Mouse (Mus musculus): Measurements from ENCODE around the gene Pla2g2d. TPM values are rescaled to one million over a fixed set of nuclear protein-coding genes. Genes with fewer than 3 reads are reported as not detected.

Gene Pla2g2d
- polyA plus RNA-seq, 1 experiment from 2014 or later, result not detected

Other genes starting within 250 kb of the Pla2g2d start
- gene Vwa5b1, start 139.9 kb upstream of the Pla2g2d start, polyA plus RNA-seq (2015; fragmentation: Nextera tagmentation; extraction: Ambion mirVana), result 0.07 and 0.16 TPM in 2 replicates
- 0.13 and 0.30 TPM in 2 replicates for gene Pla2g2c, start 50.9 kb upstream of the Pla2g2d start, polyA plus RNA-seq (2015; fragmentation: Nextera tagmentation; extraction: Ambion mirVana)
- gene Ubxn10, start 38.6 kb upstream of the Pla2g2d start, polyA plus RNA-seq (2015; fragmentation: Nextera tagmentation; extraction: Ambion mirVana), result 3.6 and 3.8 TPM in 2 replicates
- gene Pla2g2f, start 18.1 kb upstream of the Pla2g2d start, polyA plus RNA-seq (2015; fragmentation: Nextera tagmentation; extraction: Ambion mirVana), result not detected in 2 replicates
- gene Pla2g5, start 87.7 kb downstream of the Pla2g2d start, polyA plus RNA-seq (2015; fragmentation: Nextera tagmentation; extraction: Ambion mirVana), result 0.44 and 0.50 TPM in 2 replicates
- not detected in 2 replicates for gene Gm13030, start 98.2 kb downstream of the Pla2g2d start, polyA plus RNA-seq (2015; fragmentation: Nextera tagmentation; extraction: Ambion mirVana)
- not detected in 2 replicates for gene Pla2g2e, start 102.2 kb downstream of the Pla2g2d start, polyA plus RNA-seq (2015; fragmentation: Nextera tagmentation; extraction: Ambion mirVana)
- gene Otud3, start 138.2 kb downstream of the Pla2g2d start, polyA plus RNA-seq (2015; fragmentation: Nextera tagmentation; extraction: Ambion mirVana), result 3.7 TPM in 2 replicates
- gene Rnf186, start 191.4 kb downstream of the Pla2g2d start, polyA plus RNA-seq (2015; fragmentation: Nextera tagmentation; extraction: Ambion mirVana), result 2.2 and 2.3 TPM in 2 replicates
- gene Tmco4, start 197.2 kb downstream of the Pla2g2d start, polyA plus RNA-seq (2015; fragmentation: Nextera tagmentation; extraction: Ambion mirVana), result 4.1 and 5.4 TPM in 2 replicates